Mouse (Mus musculus) stomach, embryonic 16.5 days (tissue): ENCODE measurements around the gene Atxn10. TPM values are rescaled to one million over a fixed set of nuclear protein-coding genes. Genes with fewer than 3 reads are reported as not detected.

ENCODE experiments used
- ATAC-seq: fragments of 200-750 bp; cut with Nextera tagmentation; 2 replicates; pipeline ENCODE4 v1.8.0; 2017; ENCODE audit warnings: moderate number of reproducible peaks, moderate TSS enrichment; ENCODE audit not compliant: insufficient read depth, low FRiP score
- H3K27ac ChIP-seq: fragments of 300-500 bp; sonication (generic); 2 replicates; pipeline ENCODE4 v1.5.1; 2014; ENCODE audit warnings: low read length
- H3K27me3 ChIP-seq: fragments of 300-500 bp; sonication (generic); 2 replicates; pipeline ENCODE4 v1.6.1; 2014; ENCODE audit warnings: low read length, control low read depth, mixed read lengths; ENCODE audit not compliant: control insufficient read depth, insufficient read depth
- H3K36me3 ChIP-seq: fragments of 300-500 bp; sonication (generic); 2 replicates; pipeline ENCODE4 v1.6.1; 2014; ENCODE audit warnings: low read length; ENCODE audit not compliant: control insufficient read depth, insufficient read depth
- H3K4me1 ChIP-seq: fragments of 300-500 bp; sonication (generic); 2 replicates; pipeline ENCODE4 v1.6.1; 2014; ENCODE audit warnings: low read length, control low read depth, mixed read lengths; ENCODE audit not compliant: control insufficient read depth, insufficient read depth
- H3K4me2 ChIP-seq: fragments of 300-500 bp; sonication (generic); 2 replicates; pipeline ENCODE4 v1.6.1; 2014; ENCODE audit warnings: low read depth, low read length, mixed read lengths
- H3K4me3 ChIP-seq: fragments of 300-500 bp; sonication (generic); replicated peaks from 2 replicates; pipeline ENCODE4 v1.5.1; 2014; ENCODE audit warnings: mild to moderate bottlenecking, low read length
- H3K9ac ChIP-seq: fragments of 300-500 bp; sonication (generic); 2 replicates; pipeline ENCODE4 v1.6.1; 2014; ENCODE audit warnings: low read length
- H3K9me3 ChIP-seq: fragments of 300-500 bp; sonication (generic); replicated peaks from 2 replicates; pipeline ENCODE4 v1.6.1; 2016; ENCODE audit warnings: low read length, control low read depth; ENCODE audit not compliant: control insufficient read depth
- WGBS: fragments of 180-500 bp; shearing (Covaris S2); extraction: QIAGEN DNeasy Blood & Tissue Kit; methylation state at CpG from one replicate; pipeline ENCODE4 v1.1.7; 2014; 5-methylcytosine and 5-hydroxymethylcytosine counted together
- polyA plus RNA-seq: library from polyadenylated mRNA; unstranded; fragments of >200 nt; fragmentation: Nextera tagmentation; extraction: Ambion mirVana; gene quantifications from 2 replicates; pipeline ENCODE4 v1.2.1, GENCODE M21; 2015

Atxn10 gene
- polyA plus RNA-seq, 1 experiment from 2014 or later: 215 TPM

DNA sequence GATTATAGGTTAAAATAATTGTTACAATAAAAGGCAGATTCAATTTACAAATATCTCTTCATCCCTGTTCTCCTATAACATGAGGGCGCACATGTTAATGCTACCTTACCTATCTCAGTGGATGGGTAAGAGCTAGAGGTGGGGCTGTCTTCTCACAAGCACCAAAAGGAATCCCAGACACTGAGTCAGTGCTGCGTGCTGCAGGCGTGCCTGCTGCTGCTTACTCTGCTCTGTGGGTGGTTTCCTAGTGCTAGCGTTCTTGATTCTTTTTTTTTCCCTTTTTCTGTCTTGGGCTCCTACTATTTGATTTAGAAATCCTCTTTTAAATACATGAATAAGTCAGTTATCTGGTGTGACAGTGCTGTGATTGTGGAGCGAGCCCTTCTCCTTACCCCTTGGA lies 30.9 kb downstream of the Atxn10 start:
- no peak for ATAC-seq
- Histone ChIP-seq H3K36me3 (peaks cover 20% of the 10 kb centered on the region), H3K4me3 (no peak overlapping the region), H3K4me2 (no peak overlapping the region), H3K27ac (no peak overlapping the region), H3K9me3 (no peaks in the 10 kb centered on the region; the same call in 1 of the 2 replicates), H3K4me1 (no peaks in the 10 kb centered on the region), H3K27me3 (no peaks in the 10 kb centered on the region), H3K9ac (no peak overlapping the region)
- WGBS: 83% methylated on average over 5 of the region's 5 CpGs

DNA sequence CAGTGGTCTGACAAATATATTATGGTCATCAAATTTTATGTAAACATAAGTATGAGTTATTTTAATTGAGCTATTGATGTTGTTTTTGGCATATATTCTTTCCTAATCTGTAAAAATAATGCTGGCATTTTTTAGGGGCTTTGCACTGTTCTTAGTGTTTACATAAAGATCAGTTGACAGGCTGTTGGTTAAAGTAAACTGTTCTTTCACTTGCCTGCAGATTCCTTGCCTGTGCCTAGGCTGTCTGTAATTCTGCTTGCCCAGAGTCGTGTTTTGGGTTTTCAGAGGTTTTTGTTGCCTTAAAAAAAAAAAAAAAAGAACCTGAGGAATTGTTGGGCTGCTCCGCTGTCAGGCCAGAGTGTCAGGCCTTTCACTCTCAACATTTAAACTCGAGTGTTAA lies 33.7 kb downstream of the Atxn10 start:
- no peaks in the 10 kb centered on the region for H3K9me3 ChIP-seq
- WGBS: 20% methylated on average over 3 of the region's 3 CpGs

DNA sequence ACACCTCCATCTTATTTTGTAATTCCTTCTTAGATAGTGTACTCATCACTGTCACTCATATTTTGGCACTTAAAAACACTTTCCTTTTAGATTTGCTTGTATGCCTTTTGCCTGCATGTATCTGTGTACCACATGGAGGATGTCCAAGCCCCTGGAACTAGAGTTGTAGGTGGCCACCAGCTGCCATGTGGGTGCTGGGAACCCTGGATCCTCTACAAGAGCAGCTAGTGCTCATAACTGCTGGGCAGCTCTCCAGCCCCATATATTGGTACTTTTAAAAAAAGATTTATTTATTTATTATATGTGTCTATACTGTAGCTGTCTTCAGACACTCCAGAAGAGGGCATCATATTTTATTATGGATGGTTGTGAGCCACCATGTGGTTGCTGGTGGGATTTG lies 37.1 kb downstream of the Atxn10 start:
- ATAC-seq: no peak
- H3K4me3 ChIP-seq: no peak overlapping the region
- no peaks in the 10 kb centered on the region for H3K4me1 ChIP-seq
- H3K27me3 ChIP-seq: no peaks in the 10 kb centered on the region
- no peak overlapping the region for H3K27ac ChIP-seq
- no peak overlapping the region for H3K4me2 ChIP-seq
- H3K9me3 ChIP-seq: no peaks in the 10 kb centered on the region
- no peak overlapping the region for H3K9ac ChIP-seq
- no peaks in the 10 kb centered on the region for H3K36me3 ChIP-seq

More for the DNA sequence above, 33.7 kb downstream of the Atxn10 start:
- Histone ChIP-seq H3K27me3 (no peaks in the 10 kb centered on the region), H3K4me1 (no peaks in the 10 kb centered on the region), H3K27ac (no peak overlapping the region), H3K36me3 (peaks cover 8% of the 10 kb centered on the region; the same call in 1 of the 2 replicates), H3K9ac (no peak overlapping the region), H3K4me3 (no peak overlapping the region), H3K4me2 (no peak overlapping the region)
- no peak for ATAC-seq

DNA sequence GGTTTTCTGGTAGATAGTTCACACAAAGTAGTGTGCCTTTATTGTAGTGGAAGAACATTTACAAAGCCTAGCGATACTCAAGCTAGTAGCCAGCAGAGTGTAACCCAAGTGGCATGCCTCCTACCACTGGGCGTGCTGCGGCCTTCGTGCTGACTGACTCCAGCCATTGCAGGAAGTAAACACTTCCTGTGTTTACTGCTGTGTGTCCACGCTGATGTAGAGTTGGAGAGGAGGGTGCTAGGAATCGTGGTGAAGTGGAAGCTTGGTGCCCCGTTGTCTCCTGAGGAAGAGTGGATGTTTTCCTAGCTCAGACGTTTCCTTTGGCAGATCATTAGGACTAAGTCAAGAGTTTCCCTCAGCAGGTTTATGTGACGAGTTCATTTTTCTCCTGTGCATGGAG lies 47.4 kb downstream of the Atxn10 start:
- WGBS: 68% methylated on average over 9 of the region's 9 CpGs
- Histone ChIP-seq H3K27ac (no peak overlapping the region), H3K9ac (no peak overlapping the region), H3K36me3 (peaks cover 5% of the 10 kb centered on the region; the same call in 1 of the 2 replicates), H3K4me3 (no peak overlapping the region), H3K4me2 (no peak overlapping the region), H3K9me3 (no peaks in the 10 kb centered on the region), H3K4me1 (no peaks in the 10 kb centered on the region), H3K27me3 (no peaks in the 10 kb centered on the region)
- ATAC-seq: no peak

DNA sequence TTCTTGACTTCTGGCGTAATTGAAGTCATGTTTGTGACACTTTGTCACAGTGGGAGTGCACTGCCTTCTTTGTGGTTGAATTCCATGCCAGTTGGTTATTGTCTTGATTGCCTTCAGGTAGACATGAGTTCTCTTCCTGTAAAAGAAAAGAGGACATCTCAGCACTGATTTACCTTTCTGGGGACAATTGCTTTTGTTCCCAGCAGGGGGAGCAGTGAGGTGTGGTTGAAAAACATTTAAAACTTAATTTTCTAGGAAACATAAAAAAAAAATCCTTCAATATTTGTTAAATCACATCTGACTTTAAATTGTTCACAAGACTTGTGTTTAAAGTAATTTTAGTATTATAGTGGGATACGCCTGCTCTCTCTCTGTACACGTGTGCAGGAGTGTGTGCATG lies 52.7 kb downstream of the Atxn10 start:
- ATAC-seq: no peak
- H3K36me3 ChIP-seq: no peaks in the 10 kb centered on the region

DNA sequence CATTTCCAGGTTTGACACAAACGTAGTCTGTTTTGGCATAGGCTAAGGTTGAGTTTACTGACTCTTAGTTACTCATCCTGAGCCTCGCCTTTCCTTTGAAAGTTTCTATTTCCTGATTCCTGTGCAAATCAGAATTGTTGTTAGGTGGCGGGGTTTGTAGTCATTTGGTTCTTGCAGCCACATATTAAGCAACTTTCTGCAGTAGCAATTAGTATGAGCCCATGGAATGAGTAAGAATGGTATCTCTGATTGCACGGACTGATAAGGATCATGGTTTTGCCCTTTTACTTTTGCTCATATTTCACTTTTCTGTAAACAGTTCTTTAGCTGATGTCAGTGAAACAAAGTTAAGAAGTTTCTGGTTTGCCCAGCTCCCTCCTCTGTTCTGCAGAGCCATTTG lies 53.9 kb downstream of the Atxn10 start:
- H3K36me3 ChIP-seq: no peaks in the 10 kb centered on the region
- H3K27ac ChIP-seq: no peak overlapping the region

More for the DNA sequence above, 52.7 kb downstream of the Atxn10 start:
- 93% methylated on average over 3 of the region's 3 CpGs for WGBS
- Histone ChIP-seq H3K27me3 (no peaks in the 10 kb centered on the region), H3K27ac (no peak overlapping the region), H3K9me3 (no peaks in the 10 kb centered on the region), H3K9ac (no peak overlapping the region), H3K4me2 (no peak overlapping the region), H3K4me1 (no peaks in the 10 kb centered on the region), H3K4me3 (no peak overlapping the region)

DNA sequence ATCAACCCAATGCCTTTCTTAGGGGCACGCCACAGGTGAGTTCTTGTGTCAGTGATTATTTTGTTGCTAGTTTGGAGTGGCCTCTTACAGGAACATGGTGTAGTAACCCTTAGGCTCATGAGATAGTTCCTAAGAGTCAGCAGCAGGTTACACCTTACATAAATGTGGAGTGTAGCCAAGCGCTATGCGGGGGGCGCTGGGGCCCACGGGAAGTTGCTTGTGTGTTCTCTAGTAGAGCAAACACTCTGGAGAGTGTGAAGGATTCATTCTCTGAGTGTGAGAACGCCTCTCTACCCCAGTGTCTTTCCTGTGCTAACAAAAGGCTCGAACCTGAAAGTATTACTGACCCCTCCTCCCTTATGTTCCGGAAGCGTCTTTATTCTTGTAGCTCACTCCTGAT lies 59.3 kb downstream of the Atxn10 start:
- Histone ChIP-seq H3K9me3 (no peaks in the 10 kb centered on the region), H3K4me2 (no peak overlapping the region), H3K27ac (no peak overlapping the region), H3K4me3 (no peak overlapping the region), H3K27me3 (no peaks in the 10 kb centered on the region), H3K36me3 (peaks cover 5% of the 10 kb centered on the region; the same call in 1 of the 2 replicates), H3K9ac (no peak overlapping the region), H3K4me1 (no peaks in the 10 kb centered on the region)
- ATAC-seq: no peak
- 83% methylated on average over 9 of the region's 9 CpGs for WGBS

More for the DNA sequence above, 53.9 kb downstream of the Atxn10 start:
- Histone ChIP-seq H3K4me2 (no peak overlapping the region), H3K9ac (no peak overlapping the region), H3K4me1 (no peaks in the 10 kb centered on the region), H3K9me3 (no peaks in the 10 kb centered on the region), H3K27me3 (no peaks in the 10 kb centered on the region), H3K4me3 (no peak overlapping the region)
- 74% methylated on average over 4 of the region's 4 CpGs for WGBS
- ATAC-seq: no peak

DNA sequence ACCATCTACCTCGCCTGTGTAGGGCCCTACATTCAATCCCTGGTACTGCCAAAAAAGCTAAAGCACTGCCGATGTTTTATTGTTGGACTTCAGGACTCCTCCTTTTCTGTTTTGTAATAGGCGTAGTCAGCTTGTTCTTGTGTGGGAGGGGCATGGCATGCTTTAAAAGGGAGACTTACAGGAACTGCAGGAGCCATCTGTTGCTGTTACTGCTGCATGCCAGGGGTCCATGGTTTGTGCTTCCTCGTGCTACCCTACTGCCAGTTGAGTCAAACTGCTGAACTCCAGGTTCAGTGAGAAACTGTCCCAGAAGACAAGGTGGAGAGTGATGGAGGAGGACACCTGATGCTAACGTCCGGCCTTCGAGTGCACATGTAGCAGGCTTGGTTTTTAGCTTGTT lies 65.9 kb downstream of the Atxn10 start:
- ATAC-seq: no peak
- H3K4me2 ChIP-seq: no peak overlapping the region
- H3K27me3 ChIP-seq: no peaks in the 10 kb centered on the region
- H3K4me3 ChIP-seq: no peak overlapping the region
- no peaks in the 10 kb centered on the region for H3K4me1 ChIP-seq
- 67% methylated on average over 7 of the region's 7 CpGs for WGBS
- H3K36me3 ChIP-seq: peaks cover 5% of the 10 kb centered on the region; the same call in 1 of the 2 replicates
- H3K9ac ChIP-seq: no peak overlapping the region
- no peak overlapping the region for H3K27ac ChIP-seq
- no peaks in the 10 kb centered on the region for H3K9me3 ChIP-seq

DNA sequence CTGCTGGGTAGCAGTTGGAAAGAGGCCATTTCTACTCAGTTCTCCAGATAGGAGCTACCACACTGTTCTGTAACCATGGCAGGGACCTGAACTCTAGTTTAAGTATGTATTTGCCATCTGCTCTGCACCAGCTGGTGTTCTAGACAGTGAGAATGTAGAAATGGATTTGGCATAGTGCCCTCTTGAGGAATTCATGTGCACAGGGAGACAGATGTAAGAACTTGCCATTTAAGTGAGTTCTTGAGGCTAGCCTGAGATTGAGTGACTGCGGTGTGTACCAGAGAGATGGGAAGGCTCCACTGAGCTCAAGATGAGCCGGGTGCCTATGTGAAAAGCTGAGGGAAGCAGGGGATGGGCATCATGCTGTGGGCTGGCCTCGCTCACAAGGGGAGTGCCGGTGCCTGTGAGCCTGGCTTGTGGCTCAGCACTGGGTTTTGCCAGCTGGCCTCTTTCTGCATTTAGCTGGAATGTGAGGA lies 67.2 kb downstream of the Atxn10 start:
- Histone ChIP-seq H3K27ac (no peak overlapping the region), H3K9me3 (no peaks in the 10 kb centered on the region), H3K4me2 (no peak overlapping the region), H3K4me3 (no peak overlapping the region), H3K36me3 (no peaks in the 10 kb centered on the region), H3K27me3 (no peaks in the 10 kb centered on the region), H3K4me1 (no peaks in the 10 kb centered on the region), H3K9ac (no peak overlapping the region)
- ATAC-seq: no peak
- 82% methylated on average over 4 of the region's 4 CpGs for WGBS

DNA sequence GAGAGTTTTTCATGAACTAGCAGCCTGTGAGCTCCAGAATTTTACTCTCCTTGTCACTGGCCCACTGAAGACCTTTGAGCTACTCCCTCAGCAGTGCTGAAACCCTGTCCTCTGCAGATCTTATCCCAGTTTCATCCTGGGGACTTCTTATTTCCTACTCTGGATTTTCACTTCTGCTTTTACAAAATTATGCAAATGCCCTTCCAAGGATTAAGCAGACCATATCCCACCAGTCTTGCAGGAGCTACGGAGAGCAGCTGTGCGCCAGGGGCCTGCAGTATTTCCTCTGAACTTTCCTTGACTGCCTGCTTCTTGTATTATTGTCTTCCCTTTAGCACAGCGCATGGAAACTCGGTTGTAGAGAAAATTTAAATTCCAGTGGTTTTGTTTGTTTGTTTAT lies 68.7 kb downstream of the Atxn10 start:
- Histone ChIP-seq H3K4me3 (no peak overlapping the region), H3K4me2 (no peak overlapping the region), H3K9ac (no peak overlapping the region), H3K27me3 (no peaks in the 10 kb centered on the region), H3K4me1 (no peaks in the 10 kb centered on the region), H3K27ac (no peak overlapping the region), H3K9me3 (no peaks in the 10 kb centered on the region), H3K36me3 (no peaks in the 10 kb centered on the region)
- ATAC-seq: no peak
- 73% methylated on average over 4 of the region's 4 CpGs for WGBS
